Mouse (Mus musculus): ENCODE measurements at regions not wholly inside any gene's neighbourhood (a gene's known extent, or its start where the extent isn't known, plus 50 kb on each side); places are given as distances from the start of the nearest gene placed in this dataset.
A peak's percentile ranks its signal among the peaks of the same experiment; 100 is the strongest.

- Histone ChIP-seq H3K27ac (ENCODE audit: low read depth, low read length) (no peak overlapping the region), H3K9ac (ENCODE audit: low read length) (no peak overlapping the region), H3K4me2 (ENCODE audit: low read depth, low read length, severe bottlenecking) (no peak overlapping the region), H3K36me3 (ENCODE audit: control insufficient read depth, insufficient read depth, low read length) (no peaks in the 10 kb centered on the region), H3K4me3 (ENCODE audit: low read depth, low read length) (no peak overlapping the region), H3K27me3 (ENCODE audit: control insufficient read depth, insufficient read depth, low read length) (no peaks in the 10 kb centered on the region), H3K9me3 (ENCODE audit: control insufficient read depth, low read length) (no peaks in the 10 kb centered on the region), H3K4me1 (replicated peaks; ENCODE audit: control insufficient read depth, insufficient read depth, low read length) (no peaks in the 10 kb centered on the region)
- DNase-seq (ENCODE audit: low spot score) (no peak), ATAC-seq (replicated peaks; ENCODE audit: low FRiP score) (no peak)
- WGBS: 76% methylated on average over 4 of the region's 4 CpGs
Measured at GRCm38 (mm10) chr6:140161482-140161881, 120.2 kb upstream of the Plcz1 start.

- ATAC-seq (replicated peaks; ENCODE audit: low FRiP score): no peak
- Histone ChIP-seq H3K27ac (ENCODE audit: low read depth, low read length) (no peak overlapping the region), H3K4me3 (ENCODE audit: low read depth, low read length) (no peak overlapping the region)
Measured at GRCm38 (mm10) chr6:140160946-140161345, 119.7 kb upstream of the Plcz1 start.

DNA sequence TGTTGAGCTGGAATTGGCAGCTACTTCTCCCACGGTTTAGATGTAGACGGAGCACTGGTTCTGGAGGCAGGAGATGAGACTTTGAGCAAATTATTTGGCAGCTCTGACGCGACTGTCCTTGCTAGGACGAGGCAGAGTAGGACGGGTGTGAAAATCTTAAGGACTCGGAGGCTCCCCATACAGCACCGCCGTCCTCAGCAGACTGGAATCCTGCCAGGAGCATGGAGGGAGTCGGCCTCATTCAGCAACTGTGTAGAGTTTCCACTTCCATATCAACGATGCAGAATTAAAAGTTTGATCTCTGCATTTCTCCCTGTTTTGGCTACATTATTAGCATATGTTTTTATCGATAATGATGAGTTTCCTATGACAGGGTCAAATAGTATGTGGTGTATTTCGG is 117.7 kb upstream of the Plcz1 start:
- WGBS: 83% methylated on average over 13 of the region's 13 CpGs
- ATAC-seq (replicated peaks; ENCODE audit: low FRiP score): no peak

More at GRCm38 (mm10) chr6:140160946-140161345, 119.7 kb upstream of the Plcz1 start:
- no peak overlapping the region for H3K9ac ChIP-seq (ENCODE audit: low read length)
- no peaks in the 10 kb centered on the region for H3K27me3 ChIP-seq (ENCODE audit: control insufficient read depth, insufficient read depth, low read length)
- no peak for DNase-seq (ENCODE audit: low spot score)
- no peak overlapping the region for H3K4me2 ChIP-seq (ENCODE audit: low read depth, low read length, severe bottlenecking)
- no peaks in the 10 kb centered on the region for H3K9me3 ChIP-seq (ENCODE audit: control insufficient read depth, low read length)
- WGBS: 92% methylated on average over 13 of the region's 13 CpGs
- no peaks in the 10 kb centered on the region for H3K36me3 ChIP-seq (ENCODE audit: control insufficient read depth, insufficient read depth, low read length)
- H3K4me1 ChIP-seq (replicated peaks; ENCODE audit: control insufficient read depth, insufficient read depth, low read length): no peaks in the 10 kb centered on the region

GRCm38 (mm10) chr6:140157375-140157774 is 116.1 kb upstream of the Plcz1 start:
- no peak overlapping the region for H3K9ac ChIP-seq (ENCODE audit: low read length)
- no peak overlapping the region for H3K4me2 ChIP-seq (ENCODE audit: low read depth, low read length, severe bottlenecking)
- no peak overlapping the region for H3K27ac ChIP-seq (ENCODE audit: low read depth, low read length)
- no peaks in the 10 kb centered on the region for H3K9me3 ChIP-seq (ENCODE audit: control insufficient read depth, low read length)
- H3K36me3 ChIP-seq (ENCODE audit: control insufficient read depth, insufficient read depth, low read length): no peaks in the 10 kb centered on the region
- no peaks in the 10 kb centered on the region for H3K27me3 ChIP-seq (ENCODE audit: control insufficient read depth, insufficient read depth, low read length)
- WGBS: 89% methylated on average over 6 of the region's 6 CpGs
- H3K4me1 ChIP-seq (replicated peaks; ENCODE audit: control insufficient read depth, insufficient read depth, low read length): no peaks in the 10 kb centered on the region
- H3K4me3 ChIP-seq (ENCODE audit: low read depth, low read length): no peak overlapping the region
- DNase-seq (ENCODE audit: low spot score) (no peak), ATAC-seq (replicated peaks; ENCODE audit: low FRiP score) (no peak)

More for the DNA sequence above, 117.7 kb upstream of the Plcz1 start:
- no peak for DNase-seq (ENCODE audit: low spot score)
- no peak overlapping the region for H3K4me3 ChIP-seq (ENCODE audit: low read depth, low read length)
- H3K9me3 ChIP-seq (ENCODE audit: control insufficient read depth, low read length): no peaks in the 10 kb centered on the region
- H3K4me2 ChIP-seq (ENCODE audit: low read depth, low read length, severe bottlenecking): no peak overlapping the region
- H3K36me3 ChIP-seq (ENCODE audit: control insufficient read depth, insufficient read depth, low read length): no peaks in the 10 kb centered on the region
- no peak overlapping the region for H3K9ac ChIP-seq (ENCODE audit: low read length)
- H3K4me1 ChIP-seq (replicated peaks; ENCODE audit: control insufficient read depth, insufficient read depth, low read length): no peaks in the 10 kb centered on the region
- H3K27me3 ChIP-seq (ENCODE audit: control insufficient read depth, insufficient read depth, low read length): no peaks in the 10 kb centered on the region
- H3K27ac ChIP-seq (ENCODE audit: low read depth, low read length): no peak overlapping the region

DNA sequence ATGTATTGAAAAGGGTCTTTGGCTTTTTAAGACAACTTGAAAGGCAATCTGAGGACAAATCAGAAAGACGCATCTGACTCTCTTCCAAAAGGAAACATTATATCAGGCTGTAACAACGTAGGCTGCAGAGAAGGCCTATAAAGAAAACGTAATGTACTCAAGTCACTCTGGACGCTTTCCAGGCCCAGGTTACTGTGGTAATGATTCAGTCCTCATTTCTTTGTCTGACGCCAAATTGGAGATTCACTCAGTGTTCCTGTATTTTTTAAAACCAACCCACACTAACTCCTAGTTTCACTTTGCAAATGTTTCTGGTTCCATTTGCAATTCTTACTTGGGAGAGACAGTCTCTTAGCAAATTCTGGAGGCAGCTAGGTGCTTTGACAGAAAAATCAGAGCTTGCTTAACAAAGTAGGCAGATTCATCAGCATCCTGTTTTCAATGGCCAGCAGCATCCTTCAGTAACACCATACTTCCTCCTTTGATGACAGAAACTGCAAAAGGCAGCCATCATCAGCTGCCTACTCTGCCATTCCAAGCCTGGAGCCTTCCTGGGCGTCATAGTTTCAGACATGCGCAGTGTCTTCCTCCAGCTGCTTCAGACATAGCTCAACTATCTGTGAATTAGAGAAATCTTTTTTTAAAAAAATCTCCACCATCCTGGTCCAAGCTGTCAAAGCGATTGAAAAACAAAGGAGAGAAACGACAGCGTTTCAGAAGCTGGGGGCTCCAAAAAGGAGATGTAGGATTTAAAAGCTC is 111.3 kb upstream of the Plcz1 start:
- H3K4me2 ChIP-seq (ENCODE audit: low read depth, low read length, severe bottlenecking): no peak overlapping the region
- no peak for ATAC-seq (replicated peaks; ENCODE audit: low FRiP score)
- no peak overlapping the region for H3K4me3 ChIP-seq (ENCODE audit: low read depth, low read length)
- no peak overlapping the region for H3K27ac ChIP-seq (ENCODE audit: low read depth, low read length)
- no peaks in the 10 kb centered on the region for H3K4me1 ChIP-seq (replicated peaks; ENCODE audit: control insufficient read depth, insufficient read depth, low read length)
- DNase-seq (ENCODE audit: low spot score): no peak
- H3K36me3 ChIP-seq (ENCODE audit: control insufficient read depth, insufficient read depth, low read length): no peaks in the 10 kb centered on the region
- WGBS: 83% methylated on average over 10 of the region's 10 CpGs
- no peaks in the 10 kb centered on the region for H3K9me3 ChIP-seq (ENCODE audit: control insufficient read depth, low read length)
- no peak overlapping the region for H3K9ac ChIP-seq (ENCODE audit: low read length)
- no peaks in the 10 kb centered on the region for H3K27me3 ChIP-seq (ENCODE audit: control insufficient read depth, insufficient read depth, low read length)

DNA sequence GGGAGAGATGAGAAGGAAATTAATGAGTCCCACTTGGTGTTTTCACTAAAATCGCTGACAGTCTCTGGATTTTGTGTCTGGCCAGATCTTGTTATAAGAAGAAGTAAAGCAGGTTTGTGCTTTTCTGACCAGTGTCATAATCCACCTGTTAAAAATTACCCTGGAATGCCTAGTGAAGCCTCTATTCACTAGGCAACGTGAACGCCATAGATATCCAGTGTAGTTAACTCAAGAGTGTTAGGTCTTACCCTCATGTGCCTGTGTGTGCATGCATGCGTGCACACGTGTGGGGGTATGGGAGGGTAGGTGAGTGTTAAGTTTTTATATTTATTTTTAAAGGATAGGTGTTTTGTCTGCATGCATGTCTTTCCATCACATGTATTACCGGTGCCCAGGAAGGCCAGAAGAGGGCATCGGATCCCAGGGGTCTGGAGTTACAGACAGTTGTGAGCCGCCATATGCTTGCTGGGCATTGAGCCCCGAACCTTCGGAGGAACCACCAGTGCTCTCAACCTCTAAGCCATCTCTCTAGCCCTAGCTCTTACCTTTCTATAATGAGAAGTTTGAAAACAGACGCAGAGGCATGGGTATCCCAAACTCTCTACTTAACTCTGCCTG is 107.5 kb upstream of the Plcz1 start:
- WGBS: 87% methylated on average over 11 of the region's 11 CpGs
- no peaks in the 10 kb centered on the region for H3K9me3 ChIP-seq (ENCODE audit: control insufficient read depth, low read length)

GRCm38 (mm10) chr6:140148138-140148537 is 106.9 kb upstream of the Plcz1 start:
- no peak overlapping the region for H3K4me2 ChIP-seq (ENCODE audit: low read depth, low read length, severe bottlenecking)
- no peak overlapping the region for H3K27ac ChIP-seq (ENCODE audit: low read depth, low read length)
- ATAC-seq (replicated peaks; ENCODE audit: low FRiP score) (peak; percentile 33; the same call in 1 of the 2 replicates), DNase-seq (ENCODE audit: low spot score) (no peak)
- WGBS: 44% methylated on average over 3 of the region's 3 CpGs
- no peak overlapping the region for H3K4me3 ChIP-seq (ENCODE audit: low read depth, low read length)
- no peaks in the 10 kb centered on the region for H3K4me1 ChIP-seq (replicated peaks; ENCODE audit: control insufficient read depth, insufficient read depth, low read length)
- H3K9ac ChIP-seq (ENCODE audit: low read length): no peak overlapping the region
- no peaks in the 10 kb centered on the region for H3K9me3 ChIP-seq (ENCODE audit: control insufficient read depth, low read length)
- H3K36me3 ChIP-seq (ENCODE audit: control insufficient read depth, insufficient read depth, low read length): no peaks in the 10 kb centered on the region
- no peaks in the 10 kb centered on the region for H3K27me3 ChIP-seq (ENCODE audit: control insufficient read depth, insufficient read depth, low read length)

More for the DNA sequence above, 107.5 kb upstream of the Plcz1 start:
- H3K27me3 ChIP-seq (ENCODE audit: control insufficient read depth, insufficient read depth, low read length): no peaks in the 10 kb centered on the region
- ATAC-seq (replicated peaks; ENCODE audit: low FRiP score) (no peak), DNase-seq (ENCODE audit: low spot score) (no peak)
- no peak overlapping the region for H3K4me2 ChIP-seq (ENCODE audit: low read depth, low read length, severe bottlenecking)
- H3K36me3 ChIP-seq (ENCODE audit: control insufficient read depth, insufficient read depth, low read length): no peaks in the 10 kb centered on the region
- no peak overlapping the region for H3K27ac ChIP-seq (ENCODE audit: low read depth, low read length)
- H3K9ac ChIP-seq (ENCODE audit: low read length): no peak overlapping the region
- H3K4me3 ChIP-seq (ENCODE audit: low read depth, low read length): no peak overlapping the region
- no peaks in the 10 kb centered on the region for H3K4me1 ChIP-seq (replicated peaks; ENCODE audit: control insufficient read depth, insufficient read depth, low read length)

GRCm38 (mm10) chr6:140147711-140148110 is 106.5 kb upstream of the Plcz1 start:
- Histone ChIP-seq H3K9ac (ENCODE audit: low read length) (no peak overlapping the region), H3K4me2 (ENCODE audit: low read depth, low read length, severe bottlenecking) (no peak overlapping the region), H3K4me1 (replicated peaks; ENCODE audit: control insufficient read depth, insufficient read depth, low read length) (no peaks in the 10 kb centered on the region), H3K9me3 (ENCODE audit: control insufficient read depth, low read length) (no peaks in the 10 kb centered on the region), H3K4me3 (ENCODE audit: low read depth, low read length) (no peak overlapping the region), H3K27me3 (ENCODE audit: control insufficient read depth, insufficient read depth, low read length) (no peaks in the 10 kb centered on the region), H3K27ac (ENCODE audit: low read depth, low read length) (no peak overlapping the region), H3K36me3 (ENCODE audit: control insufficient read depth, insufficient read depth, low read length) (no peaks in the 10 kb centered on the region)
- WGBS: 73% methylated on average over 6 of the region's 6 CpGs
- no peak for ATAC-seq (replicated peaks; ENCODE audit: low FRiP score)
- no peak for DNase-seq (ENCODE audit: low spot score)

GRCm38 (mm10) chr6:140133734-140134133 is 92.5 kb upstream of the Plcz1 start:
- H3K4me1 ChIP-seq (replicated peaks; ENCODE audit: control insufficient read depth, insufficient read depth, low read length): no peaks in the 10 kb centered on the region
- H3K4me3 ChIP-seq (ENCODE audit: low read depth, low read length): no peak overlapping the region
- no peaks in the 10 kb centered on the region for H3K27me3 ChIP-seq (ENCODE audit: control insufficient read depth, insufficient read depth, low read length)
- H3K9ac ChIP-seq (ENCODE audit: low read length): no peak overlapping the region
- no peak overlapping the region for H3K27ac ChIP-seq (ENCODE audit: low read depth, low read length)
- 78% methylated on average over 8 of the region's 8 CpGs for WGBS
- no peaks in the 10 kb centered on the region for H3K9me3 ChIP-seq (ENCODE audit: control insufficient read depth, low read length)
- no peak for ATAC-seq (replicated peaks; ENCODE audit: low FRiP score)
- H3K4me2 ChIP-seq (ENCODE audit: low read depth, low read length, severe bottlenecking): no peak overlapping the region
- DNase-seq (ENCODE audit: low spot score): no peak
- no peaks in the 10 kb centered on the region for H3K36me3 ChIP-seq (ENCODE audit: control insufficient read depth, insufficient read depth, low read length)

Data from forebrain, embryonic 11.5 days (tissue).